Mouse (Mus musculus) urinary bladder, postnatal 14 days (tissue): ENCODE measurements around the gene Vmn2r56.
A peak's percentile ranks its signal among the peaks of the same experiment; 100 is the strongest.
"Not testable (repeated sequence)": the region's sequence is repeated elsewhere in the genome, so short reads cannot be mapped to it uniquely, and the experiment has no call there.

Experiments
- DNase-seq: peaks from one replicate; pipeline ENCODE4 v3.0.0; 2021; ENCODE audit warnings: low spot score

Gene Vmn2r56

DNA sequence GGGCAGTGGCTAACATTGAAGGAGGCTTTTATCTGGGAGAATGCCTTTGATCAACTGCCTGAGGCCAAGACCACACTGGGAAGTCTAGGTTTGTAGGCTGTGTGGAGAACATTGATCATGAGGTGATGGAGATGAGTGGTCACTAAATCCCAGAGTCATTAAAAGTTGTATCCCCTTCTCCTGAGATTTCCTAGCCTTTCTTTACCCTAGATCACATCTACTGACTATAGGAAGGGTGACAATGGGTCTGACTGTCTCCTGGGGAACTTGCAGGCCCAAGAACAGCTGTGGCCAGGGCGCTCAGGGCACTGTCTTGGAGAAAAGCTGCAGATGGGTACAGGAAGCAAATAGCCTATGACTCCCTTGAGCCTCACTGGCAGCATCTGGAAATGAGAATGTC lies at the start of gene Vmn2r56:
TSS of gene Vmn2r56 (minus strand) at position 101 of the 400 bp plus-strand sequence.
- no peak for DNase-seq

DNA sequence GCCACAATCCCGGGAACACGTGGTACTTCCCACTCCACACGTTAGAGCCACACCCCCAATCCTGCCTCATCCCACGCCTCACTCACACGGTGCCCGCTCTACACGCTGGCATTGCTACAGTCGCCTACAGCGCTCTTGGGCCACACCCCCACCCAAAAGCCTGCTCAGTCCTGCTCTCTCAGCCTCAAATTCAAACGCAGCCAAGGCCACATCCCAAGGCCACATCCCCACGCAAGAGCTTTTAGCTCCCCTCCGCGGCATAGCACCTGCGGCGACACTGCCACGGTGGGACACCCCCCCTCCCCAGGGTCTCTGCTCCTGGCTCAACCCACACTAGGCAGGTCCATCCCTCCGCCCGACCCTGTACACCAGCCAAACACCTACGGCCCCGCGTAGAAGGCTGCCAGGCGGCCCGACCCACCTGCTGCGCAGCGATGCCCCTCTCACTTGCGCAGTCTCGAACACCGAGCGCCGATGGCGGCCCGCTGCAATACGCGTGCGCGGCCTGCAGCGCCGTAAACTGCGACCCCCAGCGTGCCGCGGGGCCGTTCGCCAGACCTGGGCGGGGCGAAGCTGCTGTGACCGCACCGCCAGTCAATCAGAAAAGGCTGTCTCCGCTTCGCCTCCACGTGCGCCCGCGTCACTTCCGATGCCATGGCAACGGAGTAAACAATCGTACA lies 45.5 kb upstream of the Vmn2r56 start:
- DNase-seq = peak; percentile 69

DNA sequence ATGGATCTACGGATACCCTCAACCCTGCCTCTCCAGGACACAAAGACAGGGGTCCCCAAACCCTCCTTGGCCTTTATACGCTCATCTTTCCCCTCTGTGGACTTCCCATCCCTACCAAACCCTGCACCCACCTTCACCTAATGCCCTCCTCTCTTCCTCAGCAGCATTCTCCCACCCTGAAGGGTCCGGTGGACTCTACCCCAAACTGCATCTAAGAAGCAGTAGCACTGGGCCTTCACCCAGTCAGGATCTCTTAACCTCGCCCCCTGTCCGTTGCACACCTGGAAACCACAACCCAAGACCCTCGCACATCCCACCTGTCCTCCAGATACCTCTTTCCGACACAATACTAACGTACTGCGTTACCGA lies 45.0 kb upstream of the Vmn2r56 start:
- no peak for DNase-seq

DNA sequence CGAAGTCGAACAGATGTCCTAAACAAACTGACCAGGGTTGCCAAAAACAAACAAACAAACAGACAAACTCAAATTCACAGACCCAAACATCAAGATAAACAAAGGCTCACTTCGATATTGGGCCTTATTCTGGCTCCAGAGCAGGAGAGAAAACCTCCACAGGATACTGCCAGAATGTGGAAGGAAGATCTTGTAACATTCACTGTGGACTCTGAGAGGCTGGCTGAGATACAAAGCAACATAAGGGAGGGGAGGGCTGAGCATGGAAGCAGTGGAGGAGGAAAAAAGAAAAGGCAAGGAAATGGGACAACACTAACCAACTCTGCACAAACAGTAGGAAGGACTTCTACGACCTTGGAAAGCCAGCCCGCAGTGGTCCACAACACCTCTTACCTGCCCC lies 44.3 kb upstream of the Vmn2r56 start:
- DNase-seq = no peak

DNA sequence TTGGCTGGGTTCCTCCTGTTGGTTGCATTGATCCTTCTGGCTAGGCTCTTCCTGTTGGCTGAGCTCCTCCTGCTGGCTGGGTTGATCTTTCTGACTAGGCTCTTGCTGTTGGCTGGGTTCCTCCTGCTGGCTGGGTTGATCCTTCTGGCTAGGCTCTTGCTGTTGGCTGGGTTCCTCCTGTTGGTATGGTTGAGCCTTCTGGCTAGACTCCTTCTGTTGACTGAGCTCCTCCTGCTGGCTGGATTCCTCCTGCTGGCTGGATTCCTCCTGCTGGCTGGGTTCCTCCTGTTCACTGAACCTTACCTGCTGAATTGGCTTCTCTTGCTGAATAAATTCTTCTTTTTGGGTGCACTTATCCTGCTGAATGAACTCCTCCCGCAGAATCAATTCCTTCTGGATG lies 39.8 kb upstream of the Vmn2r56 start:
- no peak for DNase-seq

DNA sequence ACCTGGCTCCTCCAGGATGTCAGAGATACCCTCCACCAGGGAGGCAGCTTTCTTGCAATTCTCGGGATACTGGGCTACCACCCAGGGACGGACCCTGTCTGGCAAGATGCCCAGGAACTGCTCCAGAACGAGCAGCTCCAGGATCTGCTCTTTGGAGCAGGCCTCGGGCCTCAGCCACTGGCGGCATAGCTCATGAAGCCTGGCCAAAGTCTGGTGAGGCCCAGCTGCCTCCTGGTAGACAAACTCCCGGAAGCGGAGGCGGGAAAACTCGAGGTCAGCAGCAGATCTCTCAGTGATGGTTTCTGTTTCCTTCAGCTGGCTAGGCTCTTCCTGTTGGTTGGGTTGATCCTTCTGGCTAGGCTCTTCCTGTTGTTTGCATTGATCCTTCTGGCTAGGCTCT lies 39.3 kb upstream of the Vmn2r56 start:
- DNase-seq = no peak

DNA sequence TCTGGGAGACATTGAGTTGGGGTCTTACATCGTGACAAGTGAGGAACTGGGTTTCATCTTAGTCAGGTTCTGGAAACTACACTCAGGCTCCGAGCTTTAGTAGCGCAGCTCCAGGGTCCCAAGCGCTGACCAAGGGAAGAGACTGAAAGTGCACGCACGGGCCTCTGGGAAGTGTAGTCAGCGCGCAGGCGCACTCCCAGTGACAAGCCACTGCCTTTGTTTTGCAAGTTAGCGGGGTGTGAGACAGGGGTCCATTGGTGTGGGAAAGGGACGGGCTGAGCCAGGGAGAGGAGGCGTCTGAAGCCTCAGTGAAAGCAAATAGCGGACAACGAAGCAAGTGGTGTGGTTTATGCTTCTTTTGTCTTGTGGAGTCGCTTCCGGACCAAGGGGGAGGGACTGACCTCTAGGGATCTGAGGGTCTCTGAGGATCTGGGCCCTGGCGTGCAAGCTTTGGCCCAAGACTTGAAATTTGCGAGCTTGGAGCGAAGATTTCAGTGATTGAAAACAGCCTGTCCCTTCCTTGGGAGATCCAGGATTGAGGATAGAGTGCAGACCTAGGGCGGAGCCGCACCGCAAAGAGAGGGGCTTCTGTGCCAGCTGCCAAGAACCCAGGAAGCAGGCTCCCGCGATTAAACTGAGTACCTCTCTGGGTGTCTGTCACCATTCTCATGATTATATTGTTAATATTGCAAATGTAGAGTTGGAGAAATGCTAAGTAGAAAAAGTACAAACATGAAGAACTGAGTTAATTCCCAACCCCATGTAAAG lies 14.8 kb upstream of the Vmn2r56 start:
- no peak for DNase-seq

DNA sequence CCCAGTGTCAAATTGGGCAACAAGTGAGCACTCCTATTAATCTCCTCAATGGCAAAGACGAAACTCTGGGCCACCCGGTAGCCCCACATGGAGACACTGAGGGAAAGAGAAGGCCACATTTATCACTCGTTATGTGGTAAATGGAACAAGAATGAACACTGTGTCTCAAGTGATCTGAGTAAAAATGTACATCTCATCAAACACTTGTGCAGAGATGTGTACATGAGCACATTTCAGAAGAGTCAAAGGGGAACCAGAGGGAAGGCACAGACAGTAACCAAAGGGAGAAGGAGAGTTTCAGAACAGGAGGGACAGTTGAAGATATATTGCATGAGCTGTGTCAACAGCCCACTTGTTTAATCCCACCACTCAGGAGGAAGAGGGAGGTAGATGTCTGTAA lies 49.9 kb downstream of the Vmn2r56 start, which contains the start of gene Vmn2r55:
TSS of gene Vmn2r55 (minus strand) at position 101 of the 400 bp plus-strand sequence.
- DNase-seq = not testable (repeated sequence)

DNA sequence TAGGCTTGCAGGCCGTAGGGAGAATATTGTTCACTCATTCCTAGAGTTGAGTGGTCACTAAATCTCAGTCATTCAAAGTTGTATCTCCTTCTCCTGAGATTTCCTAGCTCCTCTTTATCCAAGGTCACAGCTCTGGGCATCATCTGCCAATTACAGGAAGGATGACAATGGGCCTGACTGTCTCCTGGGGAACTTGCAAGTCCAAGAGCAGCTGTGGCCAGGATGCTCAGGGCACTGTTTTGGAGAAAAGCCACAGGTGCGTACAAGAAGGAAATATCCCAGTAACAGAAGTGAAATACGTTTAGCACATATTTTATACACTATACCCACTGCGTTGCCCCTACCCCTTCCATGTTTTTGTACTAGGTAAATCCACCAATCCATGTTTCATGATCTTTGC lies 94.6 kb downstream of the Vmn2r56 start, which contains the start of gene Vmn2r54:
TSS of gene Vmn2r54 (minus strand) at position 101 of the 400 bp plus-strand sequence.
- DNase-seq = not testable (repeated sequence)
